Comparison of ENCODE assay signal across 18 mouse cellular contexts in the genomic region with DNA sequence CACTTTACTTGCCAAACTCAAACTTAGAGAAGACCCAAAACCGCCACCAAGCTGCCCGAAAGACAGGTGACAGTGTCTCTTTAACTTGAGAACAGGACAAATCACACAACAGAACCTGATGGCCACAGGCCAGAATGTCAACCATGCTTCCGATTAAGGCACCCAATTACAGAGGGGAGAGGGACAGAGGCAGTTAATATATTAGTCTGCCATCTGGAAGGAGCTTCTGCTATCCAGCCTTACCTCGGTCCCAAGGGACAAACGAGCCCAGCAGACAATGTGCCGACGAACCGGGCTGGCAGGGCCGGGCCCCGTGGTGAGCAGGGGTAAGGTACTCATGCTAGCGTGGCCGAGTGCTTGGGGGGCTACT. TPM values are rescaled to one million over a fixed set of nuclear protein-coding genes. Genes with fewer than 3 reads are reported as not detected.
DNase-seq lines count a peak whose midpoint lies in the region; ATAC-seq lines count a peak whose summit lies in the region.
"Had no signal": no experiment of that assay in that cellular context is flagged by ENCODE, and none has a peak within 500 bp of the region (broad histone marks: within the 10 kb centered on the region; RNA-seq: fewer than 3 reads in every experiment).

No protein-coding gene starts in this region.

- H3K27ac ChIP-seq in forebrain, embryonic 13.5 days = peak overlapping the region; percentile 35; the same call in 1 of the 2 replicates
- no peak overlapping the region for H3K27ac ChIP-seq in forebrain, embryonic 15.5 days (replicated peaks)
- no peak overlapping the region for H3K27ac ChIP-seq in midbrain, embryonic 14.5 days (replicated peaks; ENCODE audit: low read depth, low read length)
- no peak overlapping the region for H3K27ac ChIP-seq in midbrain, embryonic 16.5 days (ENCODE audit: low read length)
- H3K27ac ChIP-seq: embryonic facial prominence, embryonic 10.5 days; heart, adult 2 months had no signal

- intact Hi-C loops in left cerebral cortex, postnatal 10 days (cut with DNase I) = no loop called here

- WGBS in forebrain, embryonic 13.5 days = 73% methylated on average over 12 of the region's 12 CpGs
- WGBS in forebrain, embryonic 15.5 days = 63% methylated on average over 12 of the region's 12 CpGs
- 69% methylated on average over 12 of the region's 12 CpGs for WGBS in midbrain, embryonic 14.5 days
- 63% methylated on average over 12 of the region's 12 CpGs for WGBS in midbrain, embryonic 16.5 days

- no peak overlapping the region for H3K9ac ChIP-seq in forebrain, embryonic 13.5 days
- no peak overlapping the region for H3K9ac ChIP-seq in forebrain, embryonic 15.5 days (replicated peaks)
- H3K9ac ChIP-seq in midbrain, embryonic 14.5 days (replicated peaks; ENCODE audit: low read length) = no peak overlapping the region
- no peak overlapping the region for H3K9ac ChIP-seq in midbrain, embryonic 16.5 days (ENCODE audit: low read depth, low read length)
- H3K9ac ChIP-seq: forebrain, postnatal 0 days; heart, embryonic 15.5 days had no signal

- H3K36me3 ChIP-seq in forebrain, embryonic 13.5 days (ENCODE audit: poor library complexity, severe bottlenecking) = peaks cover 84% of the 10 kb centered on the region
- H3K36me3 ChIP-seq in forebrain, embryonic 15.5 days = peaks cover 51% of the 10 kb centered on the region
- H3K36me3 ChIP-seq in midbrain, embryonic 14.5 days (ENCODE audit: control insufficient read depth, insufficient read depth, low read length) = peaks cover 83% of the 10 kb centered on the region
- H3K36me3 ChIP-seq in midbrain, embryonic 16.5 days (ENCODE audit: control insufficient read depth, insufficient read depth, low read length) = peaks cover 36% of the 10 kb centered on the region

- no peak overlapping the region for H3K4me2 ChIP-seq in forebrain, embryonic 13.5 days
- H3K4me2 ChIP-seq in forebrain, embryonic 15.5 days (replicated peaks) = no peak overlapping the region
- H3K4me2 ChIP-seq in midbrain, embryonic 14.5 days (ENCODE audit: low read length) = no peak overlapping the region
- no peak overlapping the region for H3K4me2 ChIP-seq in midbrain, embryonic 16.5 days (ENCODE audit: low read length)
- H3K4me2 ChIP-seq: heart, embryonic 11.5 days; heart, embryonic 15.5 days had no signal

- H3K4me3 ChIP-seq in forebrain, embryonic 13.5 days = no peak overlapping the region
- no peak overlapping the region for H3K4me3 ChIP-seq in forebrain, embryonic 15.5 days
- H3K4me3 ChIP-seq in midbrain, embryonic 14.5 days (replicated peaks; ENCODE audit: low read depth, low read length) = no peak overlapping the region
- no peak overlapping the region for H3K4me3 ChIP-seq in midbrain, embryonic 16.5 days (ENCODE audit: low read depth, low read length)
- H3K4me3 ChIP-seq: embryonic facial prominence, embryonic 10.5 days; heart, adult 2 months; heart, embryonic 15.5 days had no signal

- no peaks in the 10 kb centered on the region for H3K27me3 ChIP-seq in forebrain, embryonic 13.5 days
- no peaks in the 10 kb centered on the region for H3K27me3 ChIP-seq in forebrain, embryonic 15.5 days
- H3K27me3 ChIP-seq in midbrain, embryonic 14.5 days (ENCODE audit: control insufficient read depth, insufficient read depth, low read length) = no peaks in the 10 kb centered on the region
- no peaks in the 10 kb centered on the region for H3K27me3 ChIP-seq in midbrain, embryonic 16.5 days (ENCODE audit: control insufficient read depth, insufficient read depth, low read depth, low read length)
- H3K27me3 ChIP-seq: heart, embryonic 15.5 days; Patski had no signal

- ATAC-seq in forebrain, embryonic 13.5 days = no peak
- no peak for ATAC-seq in forebrain, embryonic 15.5 days (replicated peaks)
- no peak for ATAC-seq in midbrain, embryonic 14.5 days (ENCODE audit: low FRiP score, low TSS enrichment)
- no peak for ATAC-seq in midbrain, embryonic 16.5 days
- ATAC-seq: forebrain, postnatal 0 days; inflammation-experienced regulatory T-cells, adult 6 months; Patski had no signal

- peaks cover 11% of the 10 kb centered on the region; the same call in 1 of the 2 replicates for H3K4me1 ChIP-seq in forebrain, embryonic 13.5 days
- H3K4me1 ChIP-seq in forebrain, embryonic 15.5 days = peaks cover 5% of the 10 kb centered on the region; the same call in 1 of the 2 replicates
- H3K4me1 ChIP-seq in midbrain, embryonic 14.5 days (ENCODE audit: control insufficient read depth, insufficient read depth, low read length) = peaks cover 10% of the 10 kb centered on the region; the same call in 1 of the 2 replicates
- H3K4me1 ChIP-seq in midbrain, embryonic 16.5 days (ENCODE audit: control insufficient read depth, insufficient read depth, low read length) = peaks cover 7% of the 10 kb centered on the region

- DNase-seq in cerebellum, adult 11-12 months = peak; percentile 64
- DNase-seq in cerebellum, adult 18-20 months = no peak
- DNase-seq in midbrain, embryonic 14.5 days = peak; percentile 40
- DNase-seq in cerebellum, adult 9-11 months = peak; percentile 64
- no peak for DNase-seq in left cerebral cortex, postnatal 10 days (ENCODE audit: extremely low spot score in 1 of 2, low spot score in 2 of 2)
- DNase-seq: adrenal gland, postnatal 14 days; forebrain, postnatal 0 days; gastrocnemius, postnatal 14 days; heart, adult 2 months; kidney, adult 8-10 months had no signal

- H3K9me3 ChIP-seq in forebrain, embryonic 13.5 days (replicated peaks) = no peaks in the 10 kb centered on the region
- no peaks in the 10 kb centered on the region for H3K9me3 ChIP-seq in forebrain, embryonic 15.5 days
- no peaks in the 10 kb centered on the region for H3K9me3 ChIP-seq in midbrain, embryonic 14.5 days (ENCODE audit: control insufficient read depth, low read length)
- no peaks in the 10 kb centered on the region for H3K9me3 ChIP-seq in midbrain, embryonic 16.5 days (replicated peaks; ENCODE audit: control insufficient read depth, low read length, poor library complexity, severe bottlenecking)
- H3K9me3 ChIP-seq: embryonic facial prominence, embryonic 10.5 days; heart, embryonic 15.5 days had no signal

RNA-seq across cellular contexts. Expression of a gene that starts 14.8 kb away (rescaled TPM):
- 31.0 and 34.6 TPM in 2 replicates for polyA plus RNA-seq in forebrain, embryonic 13.5 days (2015; fragmentation: Nextera tagmentation; extraction: Ambion mirVana)
- polyA plus RNA-seq in forebrain, embryonic 15.5 days (2015; fragmentation: Nextera tagmentation; extraction: Ambion mirVana) = 39.8 and 40.8 TPM in 2 replicates
- 30.8 and 36.2 TPM in 2 replicates for polyA plus RNA-seq in midbrain, embryonic 14.5 days (2014; fragmentation: Nextera tagmentation; extraction: Ambion mirVana)
- polyA plus RNA-seq in midbrain, embryonic 16.5 days (2015; fragmentation: Nextera tagmentation; extraction: Ambion mirVana) = 46.3 and 47.8 TPM in 2 replicates
- 10 to 100 TPM; 57.9 to 59.5 TPM for total RNA-seq in left cerebral cortex, postnatal 10 days (2021)

RNA-seq across cellular contexts. Expression of a gene that starts 20.6 kb away (rescaled TPM):
- polyA plus RNA-seq in forebrain, embryonic 13.5 days (2015; fragmentation: Nextera tagmentation; extraction: Ambion mirVana) = 8.0 and 9.0 TPM in 2 replicates
- 16.5 and 18.2 TPM in 2 replicates for polyA plus RNA-seq in forebrain, embryonic 15.5 days (2015; fragmentation: Nextera tagmentation; extraction: Ambion mirVana)
- polyA plus RNA-seq in midbrain, embryonic 14.5 days (2014; fragmentation: Nextera tagmentation; extraction: Ambion mirVana) = 12.7 and 14.2 TPM in 2 replicates
- polyA plus RNA-seq in midbrain, embryonic 16.5 days (2015; fragmentation: Nextera tagmentation; extraction: Ambion mirVana) = 13.9 and 15.7 TPM in 2 replicates
- total RNA-seq in left cerebral cortex, postnatal 10 days (2021) = 10 to 100 TPM; 28.1 to 37.1 TPM

RNA-seq across cellular contexts. Expression of a gene that starts 51.1 kb away (rescaled TPM):
- polyA plus RNA-seq in forebrain, embryonic 13.5 days (2015; fragmentation: Nextera tagmentation; extraction: Ambion mirVana) = 13.8 and 15.5 TPM in 2 replicates
- 21.8 and 22.6 TPM in 2 replicates for polyA plus RNA-seq in forebrain, embryonic 15.5 days (2015; fragmentation: Nextera tagmentation; extraction: Ambion mirVana)
- 29.1 and 31.2 TPM in 2 replicates for polyA plus RNA-seq in midbrain, embryonic 14.5 days (2014; fragmentation: Nextera tagmentation; extraction: Ambion mirVana)
- 28.8 and 29.1 TPM in 2 replicates for polyA plus RNA-seq in midbrain, embryonic 16.5 days (2015; fragmentation: Nextera tagmentation; extraction: Ambion mirVana)
- 10 to 100 TPM; 29.2 to 32.7 TPM for total RNA-seq in left cerebral cortex, postnatal 10 days (2021)

Comparison
In these comparisons a context has a peak if more than half of its experiments do, and no peak if none do; other contexts are left out.
1. DNase-seq: peak in cerebellum, adult 11-12 months (single experiment), midbrain, embryonic 14.5 days (single experiment) and cerebellum, adult 9-11 months (single experiment); none in cerebellum, adult 18-20 months (0 of 2) and left cerebral cortex, postnatal 10 days (0 of 2).